Mouse (Mus musculus): ENCODE results near the gene Tcf7l2.

Gene Tcf7l2

DNA sequence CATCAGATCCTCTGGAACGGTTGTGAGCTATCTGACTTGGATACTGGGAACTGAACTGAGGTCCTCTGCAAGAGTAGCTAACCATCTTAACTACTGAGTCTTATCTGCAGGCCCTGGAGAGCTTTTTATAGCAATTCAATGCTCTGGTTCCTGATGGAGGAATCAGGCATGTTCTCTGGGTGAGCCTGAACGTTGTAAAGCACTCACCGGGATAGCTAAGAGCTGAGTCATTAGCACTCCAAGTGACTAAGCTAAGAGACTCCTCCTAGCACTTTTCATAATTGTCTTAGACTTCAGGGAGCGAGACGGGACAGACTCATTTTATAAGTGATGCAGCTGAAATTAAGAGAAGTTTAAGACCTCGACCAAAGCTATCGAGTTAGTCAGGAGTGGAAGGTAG, 53.7 kb downstream of the Tcf7l2 start:
- DNase-seq = no peak

DNA sequence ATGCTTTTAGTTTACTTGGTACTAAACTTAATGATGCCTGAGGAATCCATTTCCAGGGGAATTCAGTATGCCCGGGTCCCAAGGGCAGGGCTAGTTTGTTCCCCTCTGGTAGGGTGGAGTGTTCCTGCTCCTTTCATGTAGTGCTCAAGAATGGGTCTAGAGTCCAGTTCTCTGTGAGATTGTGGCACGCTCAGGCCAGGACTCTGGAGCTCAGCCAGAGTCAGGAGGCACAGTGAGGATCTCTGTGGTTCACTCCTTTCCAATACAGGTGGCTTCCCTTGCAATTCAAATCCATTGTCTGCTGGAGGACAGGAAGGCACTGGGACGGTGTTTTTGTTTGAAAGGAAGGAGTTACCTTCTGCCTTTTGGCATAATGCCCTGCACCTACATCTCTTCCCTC, 56.2 kb downstream of the Tcf7l2 start:
- no peak for DNase-seq

DNA sequence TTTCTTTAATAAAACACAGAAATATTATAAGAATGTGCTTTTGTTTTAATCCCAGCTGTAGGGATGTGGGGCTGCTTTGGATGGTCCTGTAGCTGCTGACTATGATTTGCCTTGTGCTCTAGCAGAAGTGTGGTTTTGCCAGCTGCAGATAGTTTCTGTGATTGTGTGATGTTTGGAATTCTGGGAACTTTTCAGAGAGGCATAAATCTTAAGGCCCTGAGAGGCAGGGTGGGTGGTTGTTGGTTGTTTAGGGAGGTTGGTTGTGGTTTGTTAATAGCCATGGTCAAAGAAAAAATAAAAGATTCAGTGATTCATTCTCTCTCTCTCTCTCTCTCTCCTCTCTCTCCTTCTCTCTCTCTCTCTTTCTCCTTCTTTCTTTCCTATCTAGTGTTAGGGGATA, 57.8 kb downstream of the Tcf7l2 start:
- DNase-seq = no peak

DNA sequence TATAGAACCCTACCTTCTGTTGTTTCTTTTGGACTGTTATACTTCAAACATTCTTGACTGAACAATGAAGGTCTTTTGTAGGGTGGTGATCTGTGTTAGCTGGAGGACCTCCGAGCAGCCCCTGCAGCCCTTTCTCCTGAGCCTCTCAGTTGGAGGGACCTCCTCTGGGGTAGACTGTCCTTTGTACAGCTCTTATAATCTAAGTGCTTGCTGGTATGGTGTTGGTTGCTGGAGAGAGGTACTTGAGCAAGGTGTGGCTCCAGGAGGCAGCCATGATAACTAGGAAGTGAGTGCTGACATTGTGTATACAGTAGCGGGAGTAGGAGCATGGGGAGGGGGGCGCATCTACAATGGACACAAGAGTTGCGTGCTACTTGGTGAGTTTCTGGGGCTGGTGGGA, 58.4 kb downstream of the Tcf7l2 start:
- no peak for DNase-seq

DNA sequence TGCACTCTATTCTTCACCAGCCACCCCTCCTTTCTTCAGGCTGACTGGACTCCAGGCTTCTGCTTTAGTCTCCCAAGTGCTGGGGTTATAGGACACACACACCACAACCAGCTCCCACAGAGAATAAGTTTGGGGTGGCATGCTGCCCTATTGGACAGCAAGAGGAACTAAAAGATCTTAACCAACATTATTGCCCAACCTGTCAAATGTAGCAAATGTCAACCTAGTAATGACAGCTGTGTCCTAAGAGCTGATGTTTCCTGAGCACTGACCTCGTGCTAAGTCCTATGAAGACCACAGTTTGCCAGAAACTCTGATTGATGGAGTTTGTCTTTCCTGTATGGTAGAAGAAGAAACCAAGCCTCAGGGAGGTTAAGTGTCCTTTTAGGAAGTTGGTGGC, 61.5 kb downstream of the Tcf7l2 start:
- no peak for DNase-seq

DNA sequence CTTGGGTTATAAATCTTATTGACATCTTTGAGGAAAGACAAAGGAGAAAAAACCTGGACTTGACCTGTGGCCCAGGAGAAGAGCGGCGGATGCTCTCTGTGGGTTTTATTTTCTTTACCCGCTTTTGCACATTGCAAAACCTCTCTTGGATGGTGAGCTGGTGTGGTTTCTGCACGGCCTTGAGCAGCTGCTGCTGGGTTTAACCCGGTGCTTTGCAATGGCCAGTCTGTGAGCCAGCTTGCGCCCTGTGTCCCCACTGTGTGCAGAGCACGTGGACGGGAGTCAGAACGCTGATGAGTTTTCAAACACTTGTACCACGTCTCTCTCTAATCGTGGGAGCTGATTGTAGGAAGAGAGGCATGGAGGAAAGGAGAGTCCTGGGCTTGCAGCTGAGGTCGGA, 62.2 kb downstream of the Tcf7l2 start:
- no peak for DNase-seq

DNA sequence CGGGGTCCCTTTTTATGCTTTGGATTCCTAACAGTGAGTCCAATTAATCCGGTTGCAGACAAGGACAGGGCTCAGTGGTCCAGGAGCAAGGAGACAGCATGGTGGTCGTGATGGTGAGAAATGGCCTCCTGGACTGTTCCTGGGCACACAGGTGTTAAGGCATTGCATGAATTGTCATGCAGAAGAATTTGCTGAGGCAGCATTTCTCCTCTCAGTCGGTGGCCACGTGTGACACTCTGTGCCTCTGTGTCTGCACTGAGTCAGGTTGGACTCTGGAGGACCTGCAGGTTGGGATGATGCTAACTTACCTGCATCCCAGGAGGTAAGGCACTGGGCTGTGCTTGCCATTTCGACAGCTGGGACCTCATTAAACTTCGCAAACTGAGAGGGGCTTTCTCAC, 63.2 kb downstream of the Tcf7l2 start:
- no peak for DNase-seq

DNA sequence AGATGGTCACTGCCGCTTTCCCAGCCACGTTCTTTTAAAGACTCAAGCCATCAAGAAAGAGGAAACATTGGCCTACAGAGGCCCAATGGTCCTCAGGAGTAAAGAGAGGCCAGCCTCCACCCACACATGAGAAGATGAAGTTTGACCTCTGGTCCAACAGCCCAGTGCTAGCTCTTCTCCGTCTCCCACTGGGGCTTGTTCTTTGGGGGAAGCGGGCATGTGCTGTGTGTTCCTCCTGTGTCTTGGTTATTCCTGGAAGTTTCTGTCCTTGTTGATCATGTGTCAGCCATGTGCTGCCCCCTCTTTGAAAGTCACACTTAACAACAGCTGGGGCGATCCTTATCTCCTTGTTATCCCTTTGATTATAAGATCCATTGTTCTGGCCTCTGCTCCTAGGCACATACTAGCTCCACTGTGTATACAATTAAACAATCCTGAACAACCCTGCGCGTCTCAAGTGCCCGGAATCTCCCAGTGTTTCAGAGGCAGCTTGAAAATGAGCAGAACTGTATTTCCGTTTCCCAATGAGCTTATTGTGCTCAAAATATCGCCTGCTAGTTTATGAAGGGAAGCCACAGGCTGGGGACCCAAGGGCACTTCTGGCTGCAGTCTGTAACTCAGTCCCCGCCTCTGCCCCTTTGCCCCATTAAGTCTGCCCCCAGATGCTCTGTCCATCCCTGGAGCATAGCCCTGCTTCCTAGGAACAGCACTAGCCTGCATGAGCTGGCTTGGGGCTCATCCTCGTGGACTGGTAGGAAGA, 65.0 kb downstream of the Tcf7l2 start:
- DNase-seq = no peak

DNA sequence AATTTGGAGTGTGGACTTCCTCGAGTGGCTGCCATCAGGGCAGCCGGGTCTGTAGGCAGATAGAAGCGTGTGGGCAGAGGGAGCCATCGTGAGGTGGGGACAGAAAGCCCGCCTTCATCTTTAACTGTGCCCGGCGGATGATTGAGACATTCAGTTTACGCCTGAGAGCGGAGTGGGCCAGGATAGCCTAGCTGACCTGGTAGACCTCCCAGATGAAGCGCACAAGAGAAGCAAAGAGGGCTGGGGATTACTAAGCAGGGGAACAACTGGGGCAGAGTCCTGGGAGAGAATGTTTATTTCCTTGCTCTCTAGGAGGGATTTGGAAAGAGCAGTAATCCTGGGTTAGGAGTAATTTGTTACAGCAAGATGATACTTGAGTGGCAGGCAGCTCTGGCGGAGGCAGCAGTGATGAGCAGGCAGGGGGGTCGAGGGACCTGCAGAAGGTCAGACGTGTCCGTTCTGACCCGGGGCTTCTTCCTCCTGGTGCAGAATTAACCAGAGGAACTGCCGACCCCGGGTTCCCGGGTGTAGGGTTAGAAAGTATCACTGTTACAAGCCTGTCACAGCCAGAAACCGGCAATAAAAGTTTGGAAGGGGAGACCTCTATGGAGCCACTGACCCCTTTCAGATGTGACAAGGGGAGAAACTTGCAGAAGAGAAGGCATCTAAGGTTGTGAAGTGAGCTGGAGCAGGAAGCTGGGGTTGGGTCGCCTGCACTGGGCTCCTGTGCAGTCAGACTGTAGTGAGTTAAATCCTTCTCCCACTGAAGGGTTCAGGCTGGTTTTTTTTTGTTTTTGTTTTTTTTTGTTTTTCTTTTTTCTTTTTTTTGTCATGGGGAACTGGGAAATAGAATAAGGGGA, 65.8 kb downstream of the Tcf7l2 start:
- no peak for DNase-seq

DNA sequence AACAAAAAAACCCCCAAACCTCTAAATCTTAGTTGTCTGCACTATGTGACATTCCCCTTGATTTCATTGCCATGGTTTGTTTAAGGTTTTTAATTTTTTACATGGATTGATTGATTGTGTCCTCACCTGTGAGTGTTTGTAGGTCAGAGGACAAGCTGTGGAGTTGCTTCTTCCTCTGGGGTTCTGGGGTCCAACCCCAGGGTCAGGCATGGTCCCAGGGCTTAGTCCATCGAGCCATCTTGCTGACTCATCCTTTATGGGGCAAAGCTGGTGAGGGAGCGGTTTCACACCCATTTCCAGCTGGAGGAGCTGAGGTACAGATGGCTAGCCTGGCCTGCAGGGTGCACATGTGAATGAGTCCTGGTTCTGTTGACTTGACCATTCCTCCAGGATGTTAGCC, 66.7 kb downstream of the Tcf7l2 start:
- DNase-seq = no peak

DNA sequence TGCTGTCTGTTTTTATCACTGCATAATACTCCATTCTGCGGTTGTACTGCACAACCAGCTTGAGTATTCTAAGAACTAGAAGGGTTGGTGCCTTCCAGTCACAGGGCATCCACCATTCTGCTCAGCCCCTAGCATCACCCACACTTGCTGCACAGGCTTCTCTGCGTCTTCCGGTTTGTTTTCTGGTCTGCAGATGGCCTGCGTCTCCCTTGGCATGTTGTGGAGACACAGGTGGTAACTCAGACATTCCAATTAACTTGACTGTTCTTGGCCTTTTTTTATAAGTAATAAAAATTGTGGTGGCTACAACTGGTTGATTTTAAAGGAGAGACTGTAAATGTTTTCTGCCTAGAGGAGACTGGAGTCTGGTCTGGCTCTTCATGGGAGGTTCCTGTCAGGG, 67.9 kb downstream of the Tcf7l2 start:
- no peak for DNase-seq

DNA sequence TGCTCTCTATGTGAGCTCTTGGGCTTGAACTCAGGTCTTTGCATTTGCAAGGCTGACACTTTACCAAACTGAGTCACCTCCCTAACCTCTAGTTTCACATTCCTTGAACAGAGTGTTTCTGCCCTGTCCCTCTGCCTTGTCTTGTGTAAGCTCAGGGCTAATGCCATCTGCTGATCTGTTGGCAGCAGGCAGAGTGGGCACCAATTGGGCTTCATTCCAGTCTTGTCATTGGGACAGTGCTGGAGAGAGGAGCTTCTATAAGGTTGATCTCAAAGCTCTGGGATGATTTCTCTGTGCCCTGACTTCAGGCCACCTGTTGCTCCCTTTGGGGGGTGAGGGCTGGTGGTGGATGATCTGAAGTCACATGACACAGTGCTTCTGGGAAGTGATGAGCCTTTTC, 70.6 kb downstream of the Tcf7l2 start:
- DNase-seq = no peak

DNA sequence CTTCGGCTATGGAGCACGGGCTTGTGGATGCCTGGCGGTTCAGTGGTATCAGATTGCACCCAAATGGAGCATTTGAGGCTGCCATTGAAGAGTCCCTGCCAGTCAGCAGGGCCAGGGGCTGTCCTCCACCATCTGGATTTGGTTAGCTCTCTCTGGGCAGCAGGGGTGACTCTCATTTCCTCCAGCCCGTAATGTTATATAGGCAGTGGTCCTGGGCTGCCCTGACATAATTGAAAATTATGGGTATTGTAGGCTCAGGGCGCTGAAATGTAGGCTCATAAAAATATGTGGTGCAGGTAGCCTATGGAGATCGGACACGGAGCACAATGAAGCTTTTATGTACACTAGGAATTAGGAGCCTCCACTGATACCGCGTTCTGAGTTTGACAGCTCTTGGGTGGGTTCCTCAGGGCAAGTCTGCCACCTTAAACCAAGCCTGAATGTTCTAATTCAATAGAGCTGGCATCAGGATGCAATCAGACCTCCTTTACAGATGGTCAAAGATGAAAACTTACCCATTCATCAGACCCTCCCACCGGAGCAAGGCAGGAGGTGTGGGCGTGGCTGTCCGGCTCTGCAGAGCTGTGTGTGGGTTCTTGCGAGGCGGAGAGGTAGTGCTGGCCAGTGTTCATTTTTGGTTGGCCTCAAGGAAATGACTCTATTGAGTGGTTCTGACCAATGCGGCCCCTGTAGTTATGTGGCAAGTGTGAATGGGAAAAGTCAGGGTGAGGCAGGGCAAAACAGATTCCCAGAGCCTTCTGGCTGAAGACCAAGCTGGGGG, 73.6 kb downstream of the Tcf7l2 start:
- DNase-seq = no peak

DNA sequence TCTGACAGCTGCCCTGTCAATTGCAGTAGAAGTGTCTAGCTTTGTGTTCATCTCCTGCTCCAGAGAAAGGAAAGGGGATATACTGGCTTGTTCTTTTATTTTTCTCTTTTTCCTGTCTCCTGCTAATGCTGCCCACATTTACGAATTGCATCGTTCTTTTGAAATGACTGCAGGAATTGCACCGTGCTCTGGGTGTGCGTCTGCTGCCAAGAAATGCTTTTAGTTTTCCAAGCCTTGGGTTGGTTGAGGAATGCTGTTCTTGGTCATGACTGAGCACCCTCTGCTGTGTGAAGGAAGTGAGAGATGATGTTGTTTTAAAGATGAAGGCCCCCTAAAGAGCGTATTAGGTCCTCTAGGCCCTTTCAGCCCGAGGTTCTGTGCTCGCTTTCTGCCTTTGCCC, 75.4 kb downstream of the Tcf7l2 start:
- no peak for DNase-seq

DNA sequence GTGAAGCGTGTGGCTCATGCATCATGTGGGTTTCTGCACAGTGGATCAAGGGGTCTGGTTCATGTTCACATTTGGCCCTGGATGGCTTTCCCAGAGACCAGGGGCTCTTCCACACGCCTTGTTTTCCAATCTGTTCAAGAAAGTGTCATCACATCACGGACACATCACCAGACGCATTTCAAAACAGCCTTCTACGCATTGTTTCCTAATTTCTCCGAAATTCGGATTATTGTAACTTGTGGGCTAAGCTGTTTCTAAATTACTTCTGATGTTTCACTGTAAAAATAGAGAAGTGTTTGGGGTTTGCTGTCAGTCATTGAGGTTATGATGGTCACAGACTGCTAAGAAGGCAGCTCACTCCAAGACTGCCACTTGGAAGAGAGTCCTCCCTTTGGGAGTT, 78.6 kb downstream of the Tcf7l2 start:
- DNase-seq = no peak

DNA sequence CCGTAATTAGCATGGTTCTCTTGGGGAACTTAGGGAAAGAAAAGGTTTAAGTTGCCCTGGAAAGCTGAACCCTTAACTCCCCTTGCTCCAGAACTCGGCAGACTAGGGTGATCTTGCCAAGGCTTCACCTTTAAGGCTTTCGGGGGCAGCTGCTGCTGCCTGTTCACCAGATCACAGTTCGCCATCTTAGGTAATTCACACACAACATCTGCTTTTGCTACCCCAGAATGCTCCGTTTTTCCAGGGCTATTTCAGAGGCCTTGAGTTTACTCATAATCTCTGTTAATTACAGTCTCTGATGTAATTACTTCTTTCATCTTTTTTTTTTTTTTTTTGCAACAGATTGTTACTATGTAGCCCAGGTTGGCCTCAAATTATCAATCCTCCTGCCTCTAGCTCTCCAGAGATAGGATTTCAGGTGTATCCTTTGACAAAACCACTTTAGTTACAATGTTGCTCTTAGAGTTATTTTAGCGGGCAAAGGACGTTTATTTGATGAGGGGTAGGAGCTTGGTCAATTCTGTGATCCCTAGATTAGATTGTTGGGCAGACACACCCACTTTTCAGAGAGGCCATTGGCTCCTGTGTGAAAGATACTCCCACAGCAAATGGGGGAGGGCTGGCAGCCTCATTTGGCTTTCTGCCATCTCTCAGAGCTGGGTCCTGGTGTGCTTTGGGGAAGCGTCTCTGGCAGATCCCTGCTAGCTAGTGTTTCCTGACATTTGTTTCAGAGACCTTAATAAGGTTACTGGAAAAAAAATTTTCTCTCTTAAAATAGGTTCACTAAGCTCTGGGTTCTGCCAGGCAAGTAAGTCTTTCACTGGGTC, 83.6 kb downstream of the Tcf7l2 start:
- DNase-seq = no peak

DNA sequence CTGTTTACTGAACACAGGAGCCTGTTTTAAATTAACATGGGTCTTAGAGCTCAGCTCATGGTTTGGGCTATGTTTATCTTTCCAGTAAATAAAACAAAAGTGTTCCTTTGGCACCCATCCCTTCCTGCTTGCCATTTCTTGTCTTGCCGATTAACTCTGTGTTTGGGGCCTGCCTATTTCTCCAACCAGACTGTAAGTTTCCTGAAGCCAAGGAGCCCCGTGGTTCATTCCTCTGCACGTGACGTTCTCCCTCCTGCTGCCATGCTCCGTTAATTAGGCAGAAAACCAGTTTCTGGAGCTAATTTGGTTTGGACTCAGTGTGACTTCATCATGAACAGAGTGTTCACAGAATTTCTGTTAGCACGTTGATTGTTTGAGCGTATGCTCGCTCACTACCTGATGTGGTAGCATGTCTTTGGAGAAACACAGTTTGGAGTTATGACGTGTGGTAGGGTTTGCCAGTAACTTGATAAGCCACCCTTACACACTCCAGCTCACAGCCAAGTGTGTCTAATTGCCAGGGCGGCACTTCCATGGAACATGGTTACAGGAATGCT, 84.4 kb downstream of the Tcf7l2 start:
- no peak for DNase-seq

DNA sequence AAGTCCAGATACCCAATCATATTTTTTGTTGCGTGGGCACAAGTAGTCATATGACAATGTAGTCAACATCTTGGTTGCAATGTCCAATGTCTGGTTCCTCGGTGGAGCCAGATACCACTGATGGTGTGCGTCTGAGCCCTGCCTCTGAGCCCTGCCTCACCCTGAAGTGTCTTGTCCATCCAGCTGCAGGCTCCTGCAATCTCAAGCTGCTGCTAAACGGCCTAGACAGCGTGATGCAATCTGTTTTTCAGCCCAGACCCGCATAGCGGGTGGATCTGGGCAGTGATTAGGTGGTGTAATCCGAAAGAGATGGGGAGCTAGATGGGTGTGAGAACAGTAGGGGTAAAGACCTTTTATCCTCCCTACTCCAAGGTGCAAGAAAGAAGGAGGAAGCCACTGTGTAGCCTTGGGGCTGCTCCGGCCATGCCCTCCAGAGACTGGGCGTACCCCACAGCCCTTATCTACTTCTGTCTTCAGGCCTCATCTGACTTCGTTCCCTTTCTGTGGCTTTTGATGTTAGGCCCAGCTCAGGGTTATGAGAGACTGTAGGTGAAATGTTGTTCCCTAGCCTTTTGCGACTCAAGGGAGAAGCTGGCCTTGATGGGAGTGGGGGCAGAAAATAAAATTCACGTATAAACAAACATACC, 86.1 kb downstream of the Tcf7l2 start:
- DNase-seq = no peak

DNA sequence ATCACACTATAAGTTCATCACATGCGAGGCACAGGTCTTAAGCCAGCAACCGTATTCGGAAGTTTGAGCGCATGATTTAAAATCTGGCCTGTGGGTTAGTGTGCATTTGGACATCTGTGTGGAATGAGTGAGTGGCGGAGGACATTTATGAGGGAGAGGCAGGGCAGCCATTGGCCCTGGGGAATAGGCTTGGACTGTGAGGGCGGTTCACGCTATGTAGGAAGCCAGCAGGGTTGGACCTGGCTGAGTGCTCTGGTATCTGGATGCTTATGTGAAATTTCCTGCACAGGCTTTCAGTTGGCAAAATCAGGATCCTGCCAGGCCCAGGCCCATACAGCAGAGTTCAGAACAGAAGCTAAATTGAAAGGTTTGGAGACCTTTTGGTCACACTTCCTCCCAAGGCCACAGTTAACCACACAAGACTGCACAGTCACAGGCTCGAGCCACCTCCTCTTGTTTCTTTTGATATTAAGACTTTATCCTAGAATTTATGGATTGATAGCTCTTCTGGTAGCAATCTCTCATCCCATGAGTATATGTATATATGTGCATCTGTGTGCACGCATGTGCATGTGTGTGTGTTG, 89.4 kb downstream of the Tcf7l2 start:
- no peak for DNase-seq

DNA sequence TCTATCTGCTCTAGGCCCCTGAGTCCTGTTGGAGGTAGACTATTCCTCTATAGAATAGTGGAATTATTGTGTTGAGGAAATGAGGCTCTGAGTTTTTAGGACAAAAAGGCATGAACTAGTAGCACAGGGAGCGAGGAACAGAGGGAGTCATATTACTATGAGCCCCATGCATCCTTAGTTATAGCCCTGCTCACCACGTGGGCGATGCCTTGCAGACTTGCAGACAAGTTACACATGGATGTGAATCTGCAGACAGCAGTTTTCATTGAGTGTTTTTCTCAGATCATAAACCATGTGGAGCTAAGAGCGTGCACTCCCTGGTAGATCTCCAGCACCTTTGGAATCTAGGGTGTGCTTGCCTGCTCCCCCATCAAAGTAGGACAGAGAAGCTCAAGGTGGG, 90.5 kb downstream of the Tcf7l2 start:
- no peak for DNase-seq

DNA sequence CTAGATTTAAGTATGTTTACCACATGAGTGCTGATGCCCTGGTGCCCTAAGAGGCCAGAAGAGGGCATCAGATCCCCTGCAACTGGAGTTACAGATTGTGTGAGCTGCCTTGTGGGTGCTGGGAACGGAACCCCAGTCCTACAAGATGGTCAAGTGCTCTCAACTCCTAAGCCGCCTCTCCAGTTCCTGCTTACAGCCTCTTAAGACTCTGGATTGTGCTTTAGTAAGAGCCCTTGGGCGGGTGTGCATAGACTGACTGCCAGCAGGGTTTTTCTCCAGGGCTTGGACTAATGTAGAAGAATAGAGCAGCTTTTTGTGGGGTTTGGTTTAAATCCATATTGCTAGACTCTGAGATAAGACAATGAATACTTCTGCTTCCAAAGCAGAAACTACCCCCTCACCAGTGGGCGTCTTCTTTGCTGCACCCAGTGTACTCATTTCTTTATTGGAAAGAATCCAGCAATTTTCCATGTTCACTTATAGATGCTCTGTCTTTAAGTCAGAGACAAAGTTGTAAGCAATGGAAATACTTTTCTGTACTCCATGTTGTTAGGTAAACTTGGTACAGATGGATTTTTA, 92.3 kb downstream of the Tcf7l2 start:
- no peak for DNase-seq

All from thymus, postnatal 14 days (tissue).